Mouse (Mus musculus) spleen, adult 2 months (tissue): Measurements from ENCODE around the gene Tmed6.

Experiments
- CTCF ChIP-seq: fragments of 200-500 bp; IDR thresholded peaks from 2 replicates; pipeline ENCODE4 v1.5.1; 2011; ENCODE audit warnings: mild to moderate bottlenecking, inconsistent platforms; ENCODE audit not compliant: insufficient read depth, insufficient read length, insufficient replicate concordance; ENCODE audit errors: extremely low read depth
- POLR2A ChIP-seq: fragments of 200-500 bp; IDR thresholded peaks from 2 replicates; pipeline ENCODE4 v1.6.1; 2011; ENCODE audit warnings: low read depth, low read length, inconsistent platforms

DNA sequence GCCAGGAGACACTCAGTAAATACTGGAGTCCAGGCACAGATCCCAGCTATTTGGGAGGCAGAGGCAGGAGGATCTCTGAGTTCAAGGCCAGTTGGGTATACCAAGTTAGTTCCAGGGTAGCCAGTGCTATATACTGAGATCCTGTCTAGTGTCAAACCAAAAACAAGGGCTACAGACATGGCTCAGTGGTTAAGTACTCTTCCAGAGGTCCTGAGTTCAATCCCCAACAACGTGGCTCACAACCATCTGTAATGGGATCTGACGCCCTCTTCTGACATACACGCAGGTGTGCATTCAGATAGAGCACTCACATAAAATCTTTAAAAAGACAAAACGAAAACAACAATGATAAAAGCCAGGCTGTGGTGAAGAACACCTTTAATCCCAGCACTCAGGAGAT is 16.0 kb downstream of the Tmed6 start:
- TF ChIP-seq CTCF = no peak
- TF ChIP-seq POLR2A = no peak
